Mouse (Mus musculus): ENCODE results near the gene Scamp4. TPM values are rescaled to one million over a fixed set of nuclear protein-coding genes. Genes with fewer than 3 reads are reported as not detected.

Gene Scamp4
- total and polyA plus RNA-seq, 2 experiments from 2014 or later, result 24.1 to 87.9 TPM

GRCm38 (mm10) chr10:80572477-80572876 lies 30.2 kb upstream of the Scamp4 start:
- H3K9me3 ChIP-seq (ENCODE audit: low read length), result no peaks in the 10 kb centered on the region
- H3K4me3 ChIP-seq (ENCODE audit: low read depth, low read length), result no peak overlapping the region
- H3K9ac ChIP-seq, result no peak overlapping the region
- no peak for TF ChIP-seq CTCF (IDR thresholded peaks at IDR 0.05; ENCODE audit: low read depth)
- WGBS, result 93% methylated on average over 2 of the region's 2 CpGs
- H3K27me3 ChIP-seq (ENCODE audit: insufficient read depth, low read length), result no peaks in the 10 kb centered on the region
- peaks cover 26% of the 10 kb centered on the region for H3K4me1 ChIP-seq (ENCODE audit: insufficient read depth)
- H3K4me2 ChIP-seq (ENCODE audit: low read depth), result no peak overlapping the region
- no peak for ATAC-seq
- 0 out of 2 replicates have a peak, but pooled peaks cover 7% of the 10 kb centered on the region for H3K36me3 ChIP-seq (ENCODE audit: insufficient read depth)
- no peak overlapping the region for H3K27ac ChIP-seq (ENCODE audit: low read depth, low read length)
- DNase-seq, result no peak

GRCm38 (mm10) chr10:80573944-80574343 lies 28.7 kb upstream of the Scamp4 start:
- H3K9ac ChIP-seq, result no peak overlapping the region
- DNase-seq, result no peak
- H3K4me3 ChIP-seq (ENCODE audit: low read depth, low read length), result no peak overlapping the region
- H3K4me1 ChIP-seq (ENCODE audit: insufficient read depth), result peaks cover 25% of the 10 kb centered on the region
- no peak for TF ChIP-seq CTCF (IDR thresholded peaks at IDR 0.05; ENCODE audit: low read depth)
- no peak overlapping the region for H3K4me2 ChIP-seq (ENCODE audit: low read depth)
- no peaks in the 10 kb centered on the region for H3K9me3 ChIP-seq (ENCODE audit: low read length)
- ATAC-seq, result no peak
- H3K27ac ChIP-seq (ENCODE audit: low read depth, low read length), result no peak overlapping the region
- no peaks in the 10 kb centered on the region for H3K27me3 ChIP-seq (ENCODE audit: insufficient read depth, low read length)
- 53% methylated on average over 9 of the region's 9 CpGs for WGBS
- H3K36me3 ChIP-seq (ENCODE audit: insufficient read depth), result no peaks in the 10 kb centered on the region

- no peaks in the 10 kb centered on the region for H3K9me3 ChIP-seq (ENCODE audit: low read length)
- H3K4me3 ChIP-seq (ENCODE audit: low read depth, low read length), result no peak overlapping the region
- peak overlapping the region; percentile 91 for H3K4me2 ChIP-seq (ENCODE audit: low read depth)
- 80% methylated on average over 3 of the region's 3 CpGs for WGBS
- no peak overlapping the region for H3K9ac ChIP-seq
- DNase-seq (no peak), ATAC-seq (no peak)
- H3K4me1 ChIP-seq (ENCODE audit: insufficient read depth), result peaks cover 25% of the 10 kb centered on the region
- no peaks in the 10 kb centered on the region for H3K36me3 ChIP-seq (ENCODE audit: insufficient read depth)
- TF ChIP-seq CTCF (IDR thresholded peaks at IDR 0.05; ENCODE audit: low read depth), result no peak
- no peaks in the 10 kb centered on the region for H3K27me3 ChIP-seq (ENCODE audit: insufficient read depth, low read length)
- no peak overlapping the region for H3K27ac ChIP-seq (ENCODE audit: low read depth, low read length)
Measured at GRCm38 (mm10) chr10:80574896-80575295, 27.8 kb upstream of the Scamp4 start.

GRCm38 (mm10) chr10:80575925-80576324 lies 26.7 kb upstream of the Scamp4 start:
- peaks cover 21% of the 10 kb centered on the region for H3K4me1 ChIP-seq (ENCODE audit: insufficient read depth)
- peak overlapping the region; percentile 81 for H3K9ac ChIP-seq
- 20% methylated on average over 17 of the region's 17 CpGs for WGBS
- DNase-seq (no peak), ATAC-seq (no peak)
- H3K4me2 ChIP-seq (ENCODE audit: low read depth), result peak overlapping the region; percentile 91
- H3K27me3 ChIP-seq (ENCODE audit: insufficient read depth, low read length), result no peaks in the 10 kb centered on the region
- peak overlapping the region; percentile 71 for H3K4me3 ChIP-seq (ENCODE audit: low read depth, low read length)
- TF ChIP-seq CTCF (IDR thresholded peaks at IDR 0.05; ENCODE audit: low read depth), result no peak
- H3K36me3 ChIP-seq (ENCODE audit: insufficient read depth), result no peaks in the 10 kb centered on the region
- H3K9me3 ChIP-seq (ENCODE audit: low read length), result no peaks in the 10 kb centered on the region
- no peak overlapping the region for H3K27ac ChIP-seq (ENCODE audit: low read depth, low read length)

- Histone ChIP-seq H3K9ac (peak overlapping the region; percentile 81), H3K27me3 (ENCODE audit: insufficient read depth, low read length) (no peaks in the 10 kb centered on the region), H3K36me3 (ENCODE audit: insufficient read depth) (no peaks in the 10 kb centered on the region), H3K4me3 (ENCODE audit: low read depth, low read length) (peak overlapping the region; percentile 71), H3K4me1 (ENCODE audit: insufficient read depth) (peaks cover 16% of the 10 kb centered on the region), H3K4me2 (ENCODE audit: low read depth) (peak overlapping the region; percentile 91), H3K27ac (ENCODE audit: low read depth, low read length) (peak overlapping the region; percentile 81), H3K9me3 (ENCODE audit: low read length) (no peaks in the 10 kb centered on the region)
- TF ChIP-seq CTCF (IDR thresholded peaks at IDR 0.05; ENCODE audit: low read depth), result no peak
- peak; percentile 71 for DNase-seq
- peak; percentile 2; the same call in 1 of the 2 replicates for ATAC-seq
- WGBS, result 1% methylated on average over 94 of the region's 96 CpGs
Measured at GRCm38 (mm10) chr10:80576351-80577194, 26.1 kb upstream of the Scamp4 start.

- Histone ChIP-seq H3K4me2 (ENCODE audit: low read depth) (peak within 1 kb of the TSS; percentile 91), H3K9ac (peak within 1 kb of the TSS; percentile 81), H3K27ac (ENCODE audit: low read depth, low read length) (peak within 1 kb of the TSS; percentile 81), H3K4me3 (ENCODE audit: low read depth, low read length) (peak within 1 kb of the TSS; percentile 71), H3K27me3 (ENCODE audit: insufficient read depth, low read length) (no peaks in the 10 kb centered on the region), H3K4me1 (ENCODE audit: insufficient read depth) (peaks cover 16% of the 10 kb centered on the region), H3K9me3 (ENCODE audit: low read length) (no peaks in the 10 kb centered on the region), H3K36me3 (ENCODE audit: insufficient read depth) (0 out of 2 replicates have a peak, but pooled peaks cover under 1% of the 10 kb centered on the region)
- DNase-seq, result peak; percentile 97
- peak; percentile 80 for ATAC-seq
- under 1% methylated on average over 78 of the region's 97 CpGs for whole genome bisulfite sequencing
- TF ChIP-seq CTCF (IDR thresholded peaks at IDR 0.05; ENCODE audit: low read depth), result no peak
Measured at GRCm38 (mm10) chr10:80577195-80578130, 25.2 kb upstream of the Scamp4 start, which contains the start of gene Klf16. Gene Klf16 (minus strand): TSS chr10:80577321.
